Mouse (Mus musculus) gastrocnemius, postnatal 14 days (tissue): Measurements from ENCODE around the gene Hspg2. TPM values are rescaled to one million over a fixed set of nuclear protein-coding genes. Genes with fewer than 3 reads are reported as not detected.
"Not testable (repeated sequence)": the region's sequence is repeated elsewhere in the genome, so short reads cannot be mapped to it uniquely, and the experiment has no call there.

Experiments used
- DNase-seq: peaks from one replicate; pipeline ENCODE4 v3.0.0; 2021; ENCODE audit warnings: mixed read lengths
- intact Hi-C: fragments of 180-260 bp; cut with DNase I; formaldehyde crosslinking; loops from one replicate; pipeline ENCODE4 v1.15.1; 2025; ENCODE audit warnings: low total_unique reads
- long read RNA-seq, 2 experiments: library from polyadenylated mRNA; stranded (forward); transcript quantifications; one replicate each; pipeline ENCODE4 v2.0.0; 2021
- total RNA-seq, 2 experiments: library from RNA; stranded (reverse); gene quantifications; 2 replicates each; pipeline ENCODE4 v1.2.3; 2021

Gene Hspg2
- total RNA-seq = 100 to 1,000 TPM; 193 to 224 TPM
- long read RNA-seq, experiment 1, partial matches to known transcripts = 25 of 29 reads
- long read RNA-seq, experiment 1, other reads (novel, unspliced or antisense) = 4 of 29 reads
- long read RNA-seq, experiment 2, partial matches to known transcripts = 28 of 33 reads
- long read RNA-seq, experiment 2, other reads (novel, unspliced or antisense) = 4 of 33 reads

GRCm38 (mm10) chr4:137468260-137469080, at the start of gene Hspg2:
Hspg2 (plus strand) TSS chr4:137468769.
- intact Hi-C loops = no loop called here

GRCm38 (mm10) chr4:137430502-137430901, 38.1 kb upstream of the Hspg2 start, which contains the start of gene Cela3b:
Cela3b (minus strand) TSS chr4:137430540.
- intact Hi-C loops = no loop called here
- no peak for DNase-seq

More at GRCm38 (mm10) chr4:137468260-137469080, at the start of gene Hspg2:
- DNase-seq = peak; percentile 98

- DNase-seq, intact Hi-C loops: not testable (repeated sequence)
Measured at GRCm38 (mm10) chr4:137432700-137433550, 35.6 kb upstream of the Hspg2 start.

- intact Hi-C loops = no loop called here
- DNase-seq = no peak
Measured at GRCm38 (mm10) chr4:137436979-137437669, 31.4 kb upstream of the Hspg2 start.

- intact Hi-C loops = no loop called here
- DNase-seq = no peak
Measured at GRCm38 (mm10) chr4:137438842-137439241, 29.7 kb upstream of the Hspg2 start.

- intact Hi-C loops = loop anchor here (5.0 kb wide), 2 partner anchors 76 to 101 kb away; no protein-coding TSS in a partner anchor
Measured at GRCm38 (mm10) chr4:137441332-137441731, 27.2 kb upstream of the Hspg2 start.

GRCm38 (mm10) chr4:137443625-137444024, 24.9 kb upstream of the Hspg2 start:
- intact Hi-C loops = loop anchor here (5.0 kb wide), 2 partner anchors 74 to 99 kb away; no protein-coding TSS in a partner anchor
- peak; percentile 61 for DNase-seq

More at GRCm38 (mm10) chr4:137441332-137441731, 27.2 kb upstream of the Hspg2 start:
- no peak for DNase-seq

GRCm38 (mm10) chr4:137445881-137446280, 22.7 kb upstream of the Hspg2 start:
- intact Hi-C loops = no loop called here
- DNase-seq = no peak

GRCm38 (mm10) chr4:137447363-137448196, 21.0 kb upstream of the Hspg2 start:
- intact Hi-C loops = no loop called here
- DNase-seq = peak; percentile 31

GRCm38 (mm10) chr4:137448197-137448596, 20.4 kb upstream of the Hspg2 start:
- peak; percentile 48 for DNase-seq
- intact Hi-C loops = no loop called here

- DNase-seq = no peak
- intact Hi-C loops = no loop called here
Measured at GRCm38 (mm10) chr4:137448641-137449040, 19.9 kb upstream of the Hspg2 start.

- intact Hi-C loops = no loop called here
- DNase-seq = no peak
Measured at GRCm38 (mm10) chr4:137449132-137449531, 19.4 kb upstream of the Hspg2 start.

GRCm38 (mm10) chr4:137449715-137450114, 18.9 kb upstream of the Hspg2 start:
- intact Hi-C loops = no loop called here
- peak; percentile 58 for DNase-seq

- intact Hi-C loops = no loop called here
- no peak for DNase-seq
Measured at GRCm38 (mm10) chr4:137452190-137452589, 16.4 kb upstream of the Hspg2 start.

- intact Hi-C loops = no loop called here
- DNase-seq = no peak
Measured at GRCm38 (mm10) chr4:137453234-137453767, 15.3 kb upstream of the Hspg2 start, which contains the start of gene 1700013G24Rik. 1700013G24Rik (plus strand) TSS chr4:137453284.

GRCm38 (mm10) chr4:137454582-137454981, 14.0 kb upstream of the Hspg2 start:
- no peak for DNase-seq
- intact Hi-C loops = no loop called here

GRCm38 (mm10) chr4:137456581-137456980, 12.0 kb upstream of the Hspg2 start:
- DNase-seq = no peak
- intact Hi-C loops = no loop called here

GRCm38 (mm10) chr4:137457292-137457691, 11.3 kb upstream of the Hspg2 start:
- no peak for DNase-seq
- intact Hi-C loops = no loop called here
